Mouse (Mus musculus) thymus, postnatal 10 days (tissue): ENCODE results near the gene Kazn.

Experiments
- DNase-seq, 2 experiments: peaks; one replicate each; pipeline ENCODE4 v3.0.0; 2021; ENCODE audit warnings: low spot score in 2 of 2

Kazn gene

DNA sequence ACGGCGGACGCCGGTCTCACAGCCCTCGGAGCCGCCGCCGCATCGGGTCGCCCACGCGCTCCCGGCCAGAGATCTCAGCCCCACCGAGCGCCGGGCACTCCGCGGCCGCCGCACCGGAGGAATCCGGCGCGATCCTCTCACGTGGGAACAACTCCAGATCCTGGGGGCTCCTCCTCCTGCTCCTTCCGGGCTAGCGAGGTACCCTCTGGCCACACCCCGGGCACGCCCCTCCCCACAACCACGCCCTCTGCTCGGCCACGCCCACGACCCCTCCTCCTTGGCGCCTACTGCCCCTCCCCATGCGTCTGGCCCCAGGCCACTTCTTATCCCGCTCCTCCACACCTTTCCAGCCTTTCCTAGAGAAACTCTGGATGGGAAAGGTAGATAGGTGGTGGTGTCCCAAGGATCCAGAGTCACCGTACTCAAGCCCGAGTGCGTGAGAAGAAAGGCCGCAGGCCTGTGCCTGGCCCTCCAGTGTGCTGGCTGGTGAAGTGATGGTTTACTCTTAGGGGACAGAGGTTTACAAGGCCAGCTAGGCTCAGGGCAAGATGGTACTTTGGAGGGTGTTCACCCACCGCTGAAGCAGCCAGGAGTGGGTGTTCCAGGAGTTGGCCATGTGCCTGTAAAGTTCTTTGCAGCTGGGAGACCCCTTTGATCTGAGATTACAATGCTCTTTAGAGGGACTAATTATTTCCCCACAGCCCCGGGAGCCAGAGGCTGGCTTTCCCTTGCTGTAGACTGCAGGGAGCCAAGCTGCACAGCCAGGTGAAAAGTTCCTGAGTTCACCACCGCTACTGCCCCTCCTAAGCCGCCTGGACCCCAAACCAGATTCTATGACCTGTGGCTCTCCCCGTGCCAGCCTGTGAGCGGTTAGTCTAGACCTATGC, at the start of gene Kazn:
Gene Kazn, minus strand, starts transcription at position 162 of the 887 bp plus-strand sequence.
- DNase-seq, result peak; percentile 64 to 72

DNA sequence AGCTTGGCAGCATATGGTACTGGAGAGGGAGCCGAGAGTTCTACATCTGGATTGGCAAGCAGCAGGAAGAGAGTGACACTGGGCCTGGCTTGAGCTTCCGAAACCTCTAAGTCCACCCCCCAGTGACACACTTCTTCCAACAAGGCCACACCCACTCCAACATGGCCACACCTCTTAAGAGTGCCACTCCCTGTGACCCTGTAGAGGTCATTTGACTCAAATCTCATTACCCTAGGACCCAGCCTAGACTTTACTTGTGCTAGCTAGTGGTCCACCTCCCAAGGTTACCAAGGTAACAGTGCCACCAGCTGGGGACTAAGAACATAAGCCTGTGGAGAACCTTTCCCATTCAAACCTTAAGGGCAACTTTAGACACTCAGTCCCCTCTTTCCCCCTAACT, 46.3 kb upstream of the Kazn start:
- no peak for DNase-seq

DNA sequence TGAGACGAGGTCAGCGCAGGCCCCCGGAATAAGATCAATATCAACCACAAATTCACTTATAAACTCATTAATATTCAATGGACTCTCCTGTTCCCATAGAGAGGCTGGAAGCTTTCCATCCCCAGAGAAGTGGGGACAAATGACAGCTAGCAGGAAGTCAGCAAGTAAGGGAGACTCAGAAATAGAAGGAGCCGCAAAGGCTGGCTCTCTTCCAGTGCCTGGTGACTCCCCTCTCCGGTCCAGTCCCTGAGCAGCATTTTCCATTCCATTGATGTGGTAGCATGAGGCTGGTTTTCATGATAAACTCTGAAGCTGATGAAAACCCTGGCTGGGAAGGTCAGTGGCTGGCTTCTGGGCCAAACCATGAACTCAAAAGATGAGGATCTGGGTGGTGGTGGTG, 44.7 kb upstream of the Kazn start:
- no peak for DNase-seq

DNA sequence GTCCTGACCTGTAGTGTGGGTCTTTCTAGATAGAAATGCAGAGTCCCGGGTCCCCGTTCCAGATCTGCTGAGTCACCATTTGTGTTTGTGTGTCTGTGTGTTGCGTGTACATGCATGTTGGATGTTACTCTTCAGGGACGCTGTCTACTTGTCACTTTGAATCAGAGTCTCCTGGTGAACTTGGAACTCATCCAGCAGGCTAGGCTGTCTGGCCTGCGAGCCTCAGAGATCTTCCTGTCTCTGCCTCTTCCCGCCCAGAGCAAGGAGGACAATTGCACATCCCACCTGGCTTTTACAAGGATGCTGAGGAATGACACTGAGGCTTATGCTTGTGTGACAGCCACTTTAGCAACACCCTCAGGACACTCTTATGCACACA, 39.0 kb upstream of the Kazn start:
- DNase-seq, result no peak

DNA sequence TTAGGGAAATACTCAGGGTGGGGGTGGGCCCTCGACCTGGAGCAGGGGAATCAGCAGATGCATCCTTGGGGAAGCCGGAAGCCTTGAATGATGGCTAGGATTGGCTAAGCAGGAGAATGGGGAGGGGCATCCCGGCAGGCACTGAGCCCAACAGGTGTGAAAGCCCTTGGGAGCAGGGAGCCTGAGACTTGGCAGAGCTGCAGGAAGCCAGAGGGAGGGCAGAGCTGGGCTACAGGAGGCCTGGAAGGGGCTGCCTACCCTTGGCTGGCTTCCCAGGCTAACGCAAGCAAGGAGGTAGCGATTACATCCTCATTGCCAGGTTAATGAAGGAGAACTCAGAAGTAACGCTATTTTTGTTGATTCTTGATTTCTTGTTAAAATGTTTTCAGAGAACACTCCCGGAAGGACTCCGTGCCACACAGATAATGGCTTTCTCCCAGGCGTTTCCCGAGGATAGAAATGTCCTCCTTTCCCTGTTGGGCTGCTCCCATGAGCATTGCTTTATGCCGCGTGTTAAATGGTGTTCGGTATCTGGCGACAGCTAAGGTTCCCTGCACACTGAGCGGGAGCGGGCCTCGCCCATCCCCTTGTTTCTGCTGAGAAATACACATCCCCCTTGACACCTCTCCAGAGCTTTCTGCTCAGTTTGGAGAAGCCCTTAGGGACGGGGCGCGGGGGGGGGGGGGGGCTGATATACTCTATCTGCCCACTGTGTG, 38.4 kb upstream of the Kazn start:
- DNase-seq, result no peak

DNA sequence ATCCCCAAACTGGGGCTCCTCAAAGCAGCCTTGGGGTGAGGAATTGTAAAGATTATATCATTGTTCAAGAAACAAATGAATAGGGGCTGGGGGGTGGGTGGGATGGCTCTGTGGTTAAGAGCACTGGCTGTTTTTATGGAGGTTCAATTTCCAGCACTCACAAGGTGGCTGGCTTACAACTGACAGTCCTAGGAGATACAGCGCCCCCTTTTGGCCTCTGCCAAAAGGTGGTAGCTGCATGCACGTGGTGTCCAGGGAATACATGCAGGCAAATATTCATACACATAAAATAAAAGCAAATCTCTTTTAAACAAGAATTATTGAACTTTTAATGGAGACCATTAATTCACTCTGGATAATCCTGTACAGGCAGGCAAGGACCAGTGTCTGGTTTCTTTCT, 36.0 kb upstream of the Kazn start:
- DNase-seq, result no peak

DNA sequence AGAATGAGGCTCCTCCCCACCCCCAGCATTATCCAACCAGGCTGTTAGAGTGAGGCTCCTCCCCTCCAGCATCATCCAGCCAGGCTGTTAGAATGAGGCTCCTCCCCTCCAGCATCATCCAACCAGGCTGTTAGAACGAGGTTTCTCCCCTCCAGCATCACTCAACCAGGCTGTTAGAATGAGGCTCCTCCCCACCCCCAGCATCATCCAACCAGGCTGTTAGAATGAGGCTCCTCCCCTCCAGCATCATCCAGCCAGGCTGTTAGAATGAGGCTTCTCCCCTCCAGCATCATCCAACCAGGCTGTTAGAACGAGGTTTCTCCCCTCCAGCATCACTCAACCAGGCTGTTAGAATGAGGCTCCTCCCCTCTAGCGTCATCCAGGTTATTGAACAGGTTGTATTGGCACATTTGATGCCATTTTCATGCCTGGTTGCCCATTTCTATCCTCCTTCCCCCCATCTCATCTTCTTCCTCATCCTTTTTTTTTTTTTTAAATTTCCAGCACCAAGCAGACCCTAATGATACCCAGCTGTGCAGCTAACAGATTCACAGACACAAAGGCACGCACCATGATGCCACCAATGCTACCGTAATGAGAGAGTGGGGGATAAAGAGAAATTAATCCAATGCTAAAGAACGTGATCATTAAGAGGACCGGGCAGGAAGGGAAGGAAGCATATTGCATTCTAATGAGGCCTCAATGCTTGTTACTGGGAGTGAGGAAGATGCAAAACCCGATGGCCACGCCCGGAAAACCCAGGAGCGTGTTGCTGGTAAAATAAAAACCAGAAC, 35.4 kb upstream of the Kazn start:
- DNase-seq, result no peak

DNA sequence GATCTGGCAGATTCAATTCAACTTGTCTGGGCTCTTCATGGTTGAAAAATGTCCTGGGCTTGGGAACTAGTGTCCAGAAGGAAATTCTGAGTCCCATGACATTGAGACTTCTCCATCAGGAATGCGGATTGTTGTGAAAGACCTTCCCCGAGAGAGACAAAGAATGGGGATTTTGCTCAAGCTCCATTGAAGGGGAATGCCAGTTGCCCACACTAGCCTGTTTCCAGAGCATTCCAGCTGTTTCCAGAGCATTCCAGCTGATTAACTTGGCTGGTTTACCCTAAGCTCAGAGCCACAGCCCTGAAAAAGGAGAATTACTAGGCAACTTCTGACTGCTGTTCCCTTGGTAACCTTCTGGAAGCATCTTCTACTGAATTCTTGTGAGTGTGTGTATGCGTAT, 32.3 kb upstream of the Kazn start:
- no peak for DNase-seq

DNA sequence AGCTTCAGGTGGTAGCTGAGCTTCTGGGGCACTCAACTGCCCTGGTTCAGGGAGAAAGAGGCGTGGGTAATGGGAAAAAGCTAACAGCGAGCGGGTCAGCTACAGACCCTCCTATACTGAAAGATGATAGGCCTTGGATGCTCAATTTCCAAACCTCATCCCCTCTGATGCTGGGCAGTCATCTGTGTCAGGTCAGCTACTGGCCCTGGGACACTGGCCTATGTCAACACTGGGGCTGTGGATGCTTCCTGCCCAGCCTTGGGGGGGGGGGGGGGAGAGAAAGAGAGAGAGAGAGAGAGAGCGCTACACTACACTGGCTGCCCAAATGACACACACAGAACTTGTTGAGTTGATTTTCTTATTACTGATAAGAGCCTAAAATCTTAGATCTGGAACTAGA, 28.6 kb upstream of the Kazn start:
- no peak for DNase-seq

DNA sequence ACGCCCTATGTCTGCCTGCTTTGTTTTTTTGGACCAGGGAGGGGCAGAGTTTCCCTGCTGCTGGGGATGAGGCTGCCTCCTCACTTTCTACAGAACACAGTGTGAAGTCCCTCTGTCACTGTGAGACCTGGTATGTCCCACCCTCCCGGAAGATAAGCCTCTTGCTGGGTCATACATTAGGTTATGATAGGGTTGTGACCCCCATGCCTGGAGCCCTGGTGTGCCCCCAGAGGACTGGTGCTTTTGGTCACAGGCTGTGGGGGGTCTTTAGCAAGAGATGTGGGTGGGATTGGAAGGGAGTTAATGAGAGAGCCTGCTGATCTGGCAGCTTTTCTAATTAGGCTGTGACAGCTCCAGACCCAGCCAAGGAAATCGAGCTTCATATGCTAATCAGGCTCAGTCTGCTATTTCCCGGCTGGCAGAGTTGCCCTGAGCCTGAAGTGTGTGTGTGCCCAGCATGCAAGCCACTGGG, 28.2 kb upstream of the Kazn start:
- no peak for DNase-seq

DNA sequence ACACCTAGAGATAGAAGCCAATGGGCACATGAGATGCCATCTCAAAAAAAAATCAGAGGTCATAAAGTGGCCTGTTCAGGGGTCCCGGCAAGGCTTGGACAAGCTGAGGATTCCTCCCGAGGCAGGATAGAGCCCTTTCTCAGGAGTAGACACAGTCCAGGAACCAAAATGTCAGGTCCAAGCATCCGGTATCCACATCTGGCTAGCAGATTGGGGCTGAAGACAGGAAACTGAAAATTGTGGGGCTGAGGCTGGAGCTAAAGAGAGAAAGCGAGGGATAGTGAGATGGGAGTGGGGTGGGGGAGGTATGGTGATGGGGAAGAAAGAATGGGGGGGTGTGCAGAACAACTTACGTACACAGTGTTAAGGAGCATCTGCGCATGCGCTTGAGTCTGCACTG, 25.1 kb upstream of the Kazn start:
- DNase-seq, result no peak

DNA sequence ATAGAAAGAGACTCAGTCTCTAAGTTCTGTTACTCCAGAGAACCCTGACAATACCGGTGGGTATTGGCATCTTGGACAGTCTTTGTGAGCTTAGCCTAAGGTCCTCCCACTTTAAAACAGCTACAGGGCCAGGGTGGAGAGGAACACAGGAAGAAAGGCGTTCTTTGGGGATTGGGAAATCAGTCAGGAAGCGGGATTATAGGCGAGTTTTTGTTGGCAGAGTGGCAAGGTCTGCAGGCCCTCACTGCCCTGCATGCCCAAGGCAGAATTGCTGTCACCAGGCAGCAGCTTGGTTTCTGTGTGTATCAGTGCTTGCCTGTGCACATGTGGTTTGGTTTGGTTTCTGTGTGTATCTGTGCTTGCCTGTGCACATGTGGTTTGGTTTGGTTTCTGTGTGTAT, 22.5 kb upstream of the Kazn start:
- no peak for DNase-seq

DNA sequence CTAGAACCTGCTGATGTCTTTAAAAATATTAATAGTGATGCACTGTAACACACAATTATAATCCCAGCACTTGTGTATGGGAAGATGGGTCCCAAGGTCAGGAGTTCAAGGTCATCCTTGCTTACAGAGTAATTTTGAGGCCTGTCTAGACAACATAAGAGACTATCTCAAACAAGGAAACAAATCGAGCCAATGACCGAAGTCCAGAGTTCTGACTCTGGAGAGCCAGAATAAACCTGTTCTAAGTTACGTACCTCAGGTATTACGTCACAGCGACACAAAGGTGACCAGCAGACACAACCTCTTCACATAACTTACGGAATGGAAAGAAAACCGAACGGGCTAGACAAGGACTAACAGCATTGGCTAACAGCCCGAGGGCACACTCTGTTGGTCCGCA, 19.5 kb upstream of the Kazn start:
- no peak for DNase-seq

DNA sequence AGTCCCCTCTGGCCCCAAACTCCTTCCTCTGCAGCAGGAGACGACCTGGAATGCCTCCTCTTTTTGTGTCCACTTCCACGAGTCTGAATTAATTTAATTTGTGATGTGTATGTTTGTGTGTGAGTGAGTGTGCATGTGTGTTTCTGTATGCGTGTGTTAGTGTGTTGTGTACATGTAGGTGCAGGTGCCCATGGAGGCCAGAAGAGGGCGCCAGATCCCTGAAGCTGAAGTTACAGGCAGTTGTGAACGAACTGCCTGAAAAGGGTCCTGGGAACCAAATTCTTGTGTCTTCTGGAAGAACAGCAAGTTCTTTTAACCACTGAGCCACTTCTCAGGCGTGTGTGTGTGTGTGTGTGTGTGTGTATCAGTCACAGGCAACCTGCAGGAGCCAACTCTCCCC, 14.9 kb upstream of the Kazn start:
- no peak for DNase-seq

DNA sequence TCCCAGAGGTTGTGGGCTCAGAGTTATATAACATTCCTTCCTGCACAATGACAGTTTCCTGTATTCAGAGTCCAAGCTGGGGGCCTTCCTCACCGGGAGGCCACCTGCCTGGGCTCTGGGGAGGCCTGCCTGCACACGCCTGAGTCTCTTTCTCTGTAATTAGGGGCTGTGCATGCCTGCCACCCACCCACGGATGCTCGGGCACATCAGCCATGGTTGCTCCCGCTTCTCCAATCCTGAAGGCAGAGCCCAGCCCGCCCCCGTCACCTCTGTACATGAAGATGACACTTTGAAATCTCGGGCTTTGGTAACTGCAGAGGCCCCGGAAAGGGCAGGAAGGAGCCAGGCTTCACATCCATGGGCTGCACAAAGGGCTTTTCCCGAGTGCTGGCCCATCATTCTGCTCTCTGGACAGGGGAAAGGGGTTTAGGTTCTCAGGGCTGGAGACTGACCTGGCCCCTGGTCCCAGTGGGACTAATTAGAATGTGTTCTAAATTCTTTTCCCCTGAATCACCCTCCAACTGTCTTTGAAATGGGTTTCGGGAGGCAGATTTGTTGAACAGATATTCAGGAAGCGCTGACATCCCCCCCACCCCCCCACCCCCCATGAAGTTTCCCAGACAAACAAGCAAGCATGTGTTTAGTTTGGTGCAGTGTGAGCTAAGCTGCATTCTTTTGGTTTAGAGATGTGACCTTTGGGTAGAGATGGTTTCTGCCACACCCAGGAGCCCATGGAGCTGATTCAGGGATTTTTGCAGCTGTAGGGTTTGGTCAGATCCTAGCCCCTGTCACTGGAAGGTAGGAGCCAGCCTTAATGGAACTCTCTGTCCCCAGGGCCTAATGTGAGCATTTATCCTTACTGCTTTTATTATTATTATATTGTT, 12.5 kb upstream of the Kazn start:
- no peak for DNase-seq

DNA sequence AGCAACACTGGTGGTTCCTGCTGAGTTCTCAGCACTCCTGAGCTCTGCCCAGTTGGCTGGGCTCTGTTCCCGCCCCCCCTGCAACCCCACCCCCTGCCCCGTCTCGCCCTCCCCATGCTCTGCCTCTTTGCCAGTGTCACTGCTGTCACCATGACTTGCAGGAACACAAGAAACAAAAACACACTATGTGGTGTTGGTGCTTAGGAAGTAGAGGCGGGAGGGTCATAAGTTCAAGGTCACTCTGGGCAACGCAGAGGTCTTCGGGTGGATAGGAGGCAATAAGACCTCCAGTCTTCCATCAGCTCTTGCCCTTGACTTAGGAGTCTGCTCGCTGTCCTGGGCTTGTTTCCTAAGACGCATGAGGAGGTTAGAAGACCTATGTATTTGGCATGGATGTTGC, 10.9 kb upstream of the Kazn start:
- DNase-seq, result no peak

DNA sequence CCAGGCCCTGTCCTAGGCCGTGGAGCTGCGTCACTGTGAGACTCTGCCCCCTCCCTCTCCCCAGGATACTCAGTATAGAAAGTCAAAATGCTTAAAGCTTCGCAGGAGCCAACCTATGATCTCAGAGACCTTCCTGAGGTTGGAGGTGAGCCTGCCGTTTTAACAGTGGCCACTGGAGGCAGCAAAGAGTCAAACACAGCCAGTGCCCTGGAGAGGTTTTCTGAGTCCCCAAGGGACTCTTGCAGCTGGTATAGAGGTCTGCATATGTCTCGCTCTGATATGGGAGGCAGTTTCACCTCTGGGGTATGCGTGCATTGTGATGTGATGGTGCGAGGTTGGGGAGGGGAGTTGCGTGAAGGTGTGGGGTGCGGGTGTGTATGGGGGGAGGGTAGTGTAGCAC, 10.2 kb upstream of the Kazn start:
- peak; percentile 21 to 63 for DNase-seq

DNA sequence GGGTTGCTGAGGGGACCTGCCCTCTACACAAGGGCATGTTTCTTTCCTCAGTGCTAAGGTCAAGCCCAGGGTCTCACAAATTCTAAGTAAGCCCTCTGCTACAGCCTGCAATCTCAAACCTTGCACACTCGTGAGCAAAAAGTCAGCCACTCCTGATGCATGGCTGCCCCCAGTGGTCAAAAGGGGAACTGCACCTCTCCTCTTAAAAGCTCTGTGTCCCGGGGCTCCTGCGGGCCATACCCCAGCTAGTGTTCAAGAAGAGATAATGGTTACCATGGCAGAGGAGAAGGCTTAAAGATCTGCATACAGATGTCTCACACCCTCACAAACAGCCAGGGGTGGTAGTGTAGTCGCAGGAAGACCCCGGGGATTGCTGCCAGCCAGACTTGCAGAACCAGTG, 9.2 kb upstream of the Kazn start:
- DNase-seq, result peak; percentile 43 to 78

DNA sequence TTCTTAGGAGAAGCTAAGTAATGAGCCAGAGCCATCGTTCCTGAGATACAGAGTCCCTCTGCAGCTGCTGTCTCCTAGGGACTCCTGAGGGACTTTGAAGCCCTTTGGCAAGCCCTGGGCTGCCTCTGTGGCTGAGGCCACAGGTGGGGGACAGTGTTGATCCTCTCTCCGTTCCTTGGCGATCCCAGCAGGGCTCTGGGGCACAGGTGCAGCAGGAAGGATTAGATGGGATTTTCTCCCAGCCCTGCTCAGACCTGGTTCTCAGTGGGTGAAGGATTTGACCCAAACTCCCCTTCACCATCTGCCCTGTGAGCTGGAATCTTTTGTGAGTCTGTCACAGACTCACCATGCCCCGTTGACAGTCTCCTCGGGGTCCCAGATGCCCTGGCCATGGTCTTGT, 7.5 kb upstream of the Kazn start:
- no peak for DNase-seq

DNA sequence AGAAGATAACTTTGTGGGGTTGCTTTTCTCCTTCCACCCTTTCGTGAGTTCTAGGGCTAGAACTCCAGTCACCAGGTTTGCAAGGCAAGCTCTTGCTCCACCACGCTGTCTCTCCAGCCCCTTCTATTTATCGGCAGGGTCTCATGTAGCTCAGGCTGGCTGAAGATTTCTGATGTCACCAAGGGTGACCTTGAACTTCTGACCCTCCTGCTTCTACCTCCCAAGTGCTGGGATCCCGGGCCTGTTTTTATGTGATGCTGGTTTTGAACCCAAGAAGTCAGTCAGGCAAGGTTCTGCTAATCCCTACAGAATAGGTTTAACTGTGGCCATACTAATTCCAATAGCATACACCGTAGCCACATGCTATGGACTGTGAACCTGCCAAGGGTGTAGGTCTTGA, 5.4 kb upstream of the Kazn start:
- DNase-seq, result no peak

DNA sequence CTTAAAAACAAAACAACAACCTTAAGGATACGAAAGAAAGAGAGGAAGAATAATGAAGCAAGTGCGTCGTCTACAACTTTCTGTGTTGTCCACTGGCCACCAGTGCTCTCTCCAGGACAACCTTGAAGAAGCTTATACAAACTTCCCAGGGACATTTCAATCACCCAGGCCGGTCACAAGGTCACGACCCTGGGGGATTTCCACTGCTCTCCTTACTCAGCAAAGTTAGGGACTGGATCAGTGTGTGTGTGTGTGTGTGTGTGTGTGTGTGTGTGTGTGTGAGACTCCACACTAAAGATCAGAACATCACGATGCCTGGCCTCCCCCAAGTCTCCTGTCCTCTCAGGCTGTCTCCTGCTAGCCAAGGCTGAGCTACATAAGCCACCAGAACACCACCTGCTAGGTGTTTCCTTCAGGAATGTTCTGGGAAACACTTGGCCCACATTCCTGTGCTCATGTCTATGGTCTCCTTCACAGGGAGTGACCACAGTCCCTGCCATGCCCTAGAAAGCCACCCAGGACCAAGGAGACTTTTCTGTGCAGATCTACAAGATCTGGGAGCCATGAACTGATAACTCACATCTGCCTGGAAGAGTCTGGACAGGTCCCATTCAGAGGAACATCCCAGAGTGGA, 3.7 kb upstream of the Kazn start:
- DNase-seq, result no peak
